Mouse (Mus musculus): ENCODE data around the gene Kifc5b.

Kifc5b gene

DNA sequence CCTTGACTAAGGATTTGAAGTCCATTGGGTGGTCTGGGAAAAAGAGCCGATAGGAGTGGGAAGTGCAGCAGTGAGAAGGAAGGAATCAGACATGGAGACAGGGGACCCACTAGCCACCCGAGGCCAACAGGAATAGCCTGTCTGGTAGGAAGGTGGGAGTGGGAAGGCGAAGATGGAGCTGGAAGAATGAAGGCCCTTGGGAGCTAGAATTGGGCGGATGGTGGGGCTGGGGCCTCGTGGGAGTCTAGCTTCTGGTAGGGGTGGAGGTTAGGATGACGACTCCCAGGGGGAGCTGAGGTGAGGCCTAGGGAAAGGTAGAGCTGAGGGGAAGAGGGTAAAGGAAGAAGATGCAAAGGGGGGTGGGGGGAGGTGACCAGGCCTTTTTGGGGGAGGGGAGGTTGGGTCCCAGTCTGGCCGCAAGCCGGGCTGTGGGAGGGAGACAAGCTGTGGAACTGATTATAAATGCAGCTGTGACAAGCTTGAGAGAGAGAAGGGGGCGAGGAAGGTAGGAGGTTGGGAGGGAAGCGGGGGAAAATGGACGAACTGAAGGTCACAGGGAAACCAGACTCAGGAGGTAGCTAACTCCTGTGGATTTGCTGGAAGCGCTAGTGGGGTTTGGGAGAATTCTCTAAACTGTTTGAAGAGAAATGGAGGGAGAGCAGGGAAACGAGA lies 29.1 kb downstream of the Kifc5b start:
- in situ Hi-C loops (cut with MseI, MboI): no loop called here

GRCm38 (mm10) chr17:26946567-26946966 lies 29.7 kb downstream of the Kifc5b start:
- in situ Hi-C loops (cut with MseI, MboI): no loop called here

GRCm38 (mm10) chr17:26947231-26948100 lies 30.6 kb downstream of the Kifc5b start:
- in situ Hi-C loops (cut with MseI, MboI): no loop called here

GRCm38 (mm10) chr17:26948316-26949050 lies 31.6 kb downstream of the Kifc5b start:
- in situ Hi-C loops (cut with MseI, MboI): no loop called here

DNA sequence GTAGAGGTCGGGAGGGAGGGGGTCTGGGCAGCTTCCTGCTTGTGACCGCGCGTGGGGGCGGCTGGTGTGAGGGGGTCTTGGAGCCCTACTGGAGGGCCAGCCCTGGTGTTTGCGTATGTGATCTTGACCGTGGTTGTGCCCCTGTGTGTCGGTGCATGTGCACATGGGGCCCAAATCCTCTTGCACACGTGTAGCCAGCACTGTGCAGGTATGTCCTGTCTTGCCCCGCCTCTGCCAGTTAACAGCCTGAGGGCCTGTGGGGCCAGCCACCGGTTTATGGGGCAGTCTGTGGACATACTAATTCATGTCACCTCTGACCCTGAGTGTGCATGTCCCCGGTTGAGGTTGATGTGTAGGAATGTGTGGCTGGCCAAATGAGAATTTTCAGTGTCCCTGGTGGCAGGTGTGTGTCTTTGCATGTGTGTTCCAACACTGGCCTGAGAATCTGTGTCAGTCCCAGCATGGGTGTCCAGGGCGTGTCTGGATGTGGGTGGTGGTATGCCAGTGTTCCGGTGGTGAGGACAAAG lies 32.2 kb downstream of the Kifc5b start:
- in situ Hi-C loops (cut with MseI, MboI): no loop called here

DNA sequence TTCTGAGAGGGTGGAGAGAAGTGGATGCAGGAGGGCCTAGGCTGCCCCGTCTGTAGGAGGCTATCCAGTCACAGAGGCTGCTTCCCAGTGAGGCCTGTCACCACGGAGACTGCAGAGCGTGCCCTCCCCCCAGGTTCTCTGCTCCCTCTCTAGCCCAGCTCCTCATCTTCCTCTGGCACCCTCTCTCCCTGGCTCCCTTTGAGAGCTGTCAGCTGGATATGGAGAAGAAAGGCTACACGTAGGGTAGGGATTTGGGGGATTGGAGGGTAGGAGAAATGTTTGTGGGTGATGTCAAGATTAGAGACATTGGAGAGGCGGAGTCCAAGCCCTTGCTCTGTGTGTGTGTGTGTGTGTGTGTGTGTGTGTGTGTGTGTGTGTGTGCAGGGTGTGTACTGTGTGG lies 33.0 kb downstream of the Kifc5b start:
- in situ Hi-C loops (cut with MseI, MboI): no loop called here

- in situ Hi-C loops (cut with MseI, MboI): no loop called here
These were observed 33.8 kb downstream of the Kifc5b start for GRCm38 (mm10) chr17:26950560-26951288.

DNA sequence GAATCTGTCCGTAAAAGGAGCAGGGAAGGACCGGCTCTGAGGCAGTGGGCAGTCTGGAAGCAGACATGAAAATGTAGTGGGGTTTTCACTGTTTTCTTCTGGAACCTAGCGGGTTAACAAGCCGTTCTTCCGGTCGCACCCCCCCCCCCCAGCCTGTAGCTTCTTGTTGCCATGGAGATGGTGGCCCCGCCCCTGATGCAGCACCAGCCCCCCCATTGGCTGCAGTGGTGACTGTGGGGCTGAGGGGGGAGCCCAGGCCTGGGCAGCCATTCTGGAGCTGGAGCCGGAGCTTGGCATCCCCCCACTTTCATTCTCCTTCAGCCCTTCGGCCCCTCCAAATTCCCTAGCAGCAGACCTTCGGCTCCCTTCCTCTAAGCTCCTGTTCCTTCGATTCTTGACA lies 34.5 kb downstream of the Kifc5b start:
- in situ Hi-C loops (cut with MseI, MboI): no loop called here

- in situ Hi-C loops (cut with MseI, MboI): no loop called here
These were observed 35.3 kb downstream of the Kifc5b start for GRCm38 (mm10) chr17:26951952-26952877.

DNA sequence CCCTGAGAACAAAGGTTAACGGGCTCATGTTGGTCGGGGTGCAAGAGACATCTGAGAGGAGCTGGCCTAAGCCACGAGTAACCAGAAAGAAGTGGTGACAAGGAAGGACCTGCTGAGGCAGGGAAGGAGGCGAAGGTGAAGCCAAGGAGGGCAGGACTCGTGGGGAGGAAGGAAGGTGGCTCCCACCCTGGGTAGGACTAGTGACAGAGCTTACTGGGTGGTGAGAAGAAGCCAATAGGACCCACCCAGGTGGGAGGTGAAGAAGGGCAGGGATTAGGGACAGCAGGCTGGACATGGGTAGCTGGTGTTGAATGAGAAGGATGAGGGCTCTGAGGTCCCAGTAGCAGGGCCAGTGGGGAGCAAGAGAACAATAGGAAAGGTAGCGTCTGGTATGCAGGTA lies 36.3 kb downstream of the Kifc5b start:
- in situ Hi-C loops (cut with MseI, MboI): no loop called here

DNA sequence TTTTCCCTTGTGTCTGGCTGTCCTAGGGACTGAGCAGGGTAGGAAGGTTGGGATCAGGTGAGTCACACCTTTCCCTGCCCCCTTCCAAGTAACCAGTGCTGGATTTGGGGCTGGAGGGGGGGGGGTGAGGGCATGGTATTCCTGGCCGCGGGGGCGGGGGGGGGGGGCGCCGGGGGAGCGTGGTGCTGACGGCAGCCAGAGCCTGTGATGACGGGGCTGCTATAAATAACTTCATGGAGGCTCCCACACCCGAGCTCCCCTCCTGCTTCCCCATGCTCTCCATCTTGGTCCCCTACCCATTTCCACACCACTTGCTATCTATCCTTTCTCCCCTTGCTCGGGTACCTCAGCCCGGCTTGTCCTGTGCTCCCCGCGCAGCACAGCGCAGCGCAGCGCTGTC lies 36.8 kb downstream of the Kifc5b start:
- in situ Hi-C loops (cut with MseI, MboI): no loop called here

GRCm38 (mm10) chr17:26956309-26956708 lies 39.4 kb downstream of the Kifc5b start:
- in situ Hi-C loops (cut with MseI, MboI): no loop called here

GRCm38 (mm10) chr17:26956895-26957294 lies 40.0 kb downstream of the Kifc5b start:
- in situ Hi-C loops (cut with MseI, MboI): no loop called here

- in situ Hi-C loops (cut with MseI, MboI): no loop called here
These were observed 41.0 kb downstream of the Kifc5b start for GRCm38 (mm10) chr17:26957872-26958271.

- in situ Hi-C loops (cut with MseI, MboI): no loop called here
These were observed 42.0 kb downstream of the Kifc5b start for GRCm38 (mm10) chr17:26958880-26959279.

DNA sequence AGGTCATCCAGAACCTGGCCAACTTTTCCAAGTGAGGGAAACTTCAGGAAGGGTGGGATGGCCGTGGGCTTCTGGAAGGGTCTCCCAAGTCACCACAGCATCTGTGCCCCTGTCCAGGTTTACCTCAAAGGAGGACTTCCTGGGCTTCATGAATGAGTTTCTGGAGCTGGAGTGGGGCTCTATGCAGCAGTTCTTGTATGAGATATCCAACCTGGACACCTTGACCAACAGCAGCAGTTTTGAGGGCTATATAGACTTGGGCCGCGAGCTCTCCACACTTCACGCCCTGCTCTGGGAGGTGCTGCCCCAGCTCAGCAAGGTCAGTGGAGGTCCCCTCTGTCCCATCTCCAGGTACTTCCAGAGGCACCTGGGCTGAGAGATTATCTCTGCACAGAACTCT lies 42.9 kb downstream of the Kifc5b start:
- in situ Hi-C loops (cut with MseI, MboI): no loop called here

DNA sequence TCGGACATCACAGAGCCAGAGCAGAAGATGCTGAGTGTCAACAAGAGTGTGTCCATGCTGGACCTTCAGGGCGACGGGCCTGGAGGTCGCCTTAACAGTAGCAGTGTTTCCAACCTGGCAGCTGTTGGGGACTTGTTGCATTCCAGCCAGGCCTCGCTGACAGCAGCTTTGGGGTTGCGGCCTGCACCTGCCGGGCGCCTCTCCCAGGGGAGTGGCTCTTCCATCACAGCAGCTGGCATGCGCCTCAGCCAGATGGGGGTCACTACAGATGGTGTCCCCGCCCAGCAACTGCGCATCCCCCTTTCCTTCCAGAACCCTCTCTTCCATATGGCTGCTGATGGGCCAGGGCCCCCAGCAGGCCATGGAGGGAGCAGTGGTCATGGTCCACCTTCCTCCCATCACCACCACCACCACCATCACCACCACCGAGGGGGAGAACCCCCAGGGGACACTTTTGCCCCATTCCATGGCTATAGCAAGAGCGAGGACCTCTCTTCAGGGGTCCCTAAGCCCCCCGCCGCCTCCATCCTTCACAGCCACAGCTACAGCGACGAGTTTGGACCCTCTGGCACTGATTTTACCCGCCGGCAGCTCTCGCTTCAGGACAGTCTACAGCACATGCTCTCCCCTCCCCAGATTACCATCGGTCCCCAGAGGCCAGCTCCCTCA lies 44.8 kb downstream of the Kifc5b start:
- in situ Hi-C loops (cut with MseI, MboI): no loop called here

DNA sequence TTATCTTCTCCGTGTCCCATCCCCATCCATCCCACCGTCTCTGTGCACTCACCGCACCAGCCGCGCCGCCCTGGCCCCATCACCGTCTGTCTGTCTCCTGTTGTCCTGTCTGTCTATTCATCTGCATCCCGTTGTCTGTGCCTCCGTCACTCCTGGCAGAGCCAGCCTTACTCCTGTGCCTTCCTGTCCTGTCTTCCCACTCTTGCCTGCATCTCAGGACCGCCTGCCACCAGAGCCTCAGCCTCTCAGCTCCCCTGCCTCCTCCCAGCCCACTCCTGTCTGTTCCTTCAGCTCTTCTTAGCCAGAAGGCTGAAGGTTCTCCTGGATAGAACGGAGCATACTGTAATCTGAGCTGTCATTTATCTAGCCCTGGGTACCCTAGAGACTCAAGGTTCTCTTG lies 50.1 kb downstream of the Kifc5b start:
- in situ Hi-C loops (cut with MseI, MboI): no loop called here

- in situ Hi-C loops (cut with MseI, MboI): no loop called here
These were observed 50.6 kb downstream of the Kifc5b start for GRCm38 (mm10) chr17:26967477-26967876.

- in situ Hi-C loops (cut with MseI, MboI): no loop called here
These were observed 51.3 kb downstream of the Kifc5b start for GRCm38 (mm10) chr17:26968200-26968611.
